Mouse (Mus musculus) megakaryocyte, embryonic 14.5 days (primary cell): ENCODE data around the gene Tbkbp1. TPM values are rescaled to one million over a fixed set of nuclear protein-coding genes. Genes with fewer than 3 reads are reported as not detected.
A peak's percentile ranks its signal among the peaks of the same experiment; 100 is the strongest.

Experiments used
- H3K27me3 ChIP-seq: replicated peaks from 2 replicates; pipeline ENCODE3; 2012; ENCODE audit warnings: inconsistent platforms
- H3K36me3 ChIP-seq: replicated peaks from 2 replicates; pipeline ENCODE3; 2012; ENCODE audit warnings: low read length, inconsistent platforms, mixed read lengths
- H3K4me1 ChIP-seq: 2 replicates; pipeline ENCODE4 v1.6.1; 2012; ENCODE audit warnings: inconsistent platforms
- H3K4me3 ChIP-seq: replicated peaks from 2 replicates; pipeline ENCODE3; 2012; ENCODE audit warnings: moderate library complexity, mild to moderate bottlenecking, inconsistent platforms
- H3K9me3 ChIP-seq: 2 replicates; pipeline ENCODE4 v1.6.1; 2012; ENCODE audit warnings: inconsistent platforms
- FLI1 ChIP-seq: IDR thresholded peaks from 2 replicates; pipeline ENCODE4 v1.6.1; 2012; ENCODE audit warnings: low read length, inconsistent platforms, mixed read lengths
- GATA1 ChIP-seq: IDR thresholded peaks from 3 replicates; pipeline ENCODE4 v1.6.1; 2012; ENCODE audit warnings: mixed read lengths, low read length, inconsistent platforms, borderline replicate concordance
- polyA plus RNA-seq: library from polyadenylated mRNA; stranded (reverse); fragments of >175 nt; gene quantifications from 2 replicates; pipeline ENCODE4 v1.2.3, GENCODE M21; 2012; ENCODE audit warnings: low replicate concordance; ENCODE audit not compliant: insufficient read depth

Tbkbp1 gene
- polyA plus RNA-seq, 1 experiment = 99.9 TPM

DNA sequence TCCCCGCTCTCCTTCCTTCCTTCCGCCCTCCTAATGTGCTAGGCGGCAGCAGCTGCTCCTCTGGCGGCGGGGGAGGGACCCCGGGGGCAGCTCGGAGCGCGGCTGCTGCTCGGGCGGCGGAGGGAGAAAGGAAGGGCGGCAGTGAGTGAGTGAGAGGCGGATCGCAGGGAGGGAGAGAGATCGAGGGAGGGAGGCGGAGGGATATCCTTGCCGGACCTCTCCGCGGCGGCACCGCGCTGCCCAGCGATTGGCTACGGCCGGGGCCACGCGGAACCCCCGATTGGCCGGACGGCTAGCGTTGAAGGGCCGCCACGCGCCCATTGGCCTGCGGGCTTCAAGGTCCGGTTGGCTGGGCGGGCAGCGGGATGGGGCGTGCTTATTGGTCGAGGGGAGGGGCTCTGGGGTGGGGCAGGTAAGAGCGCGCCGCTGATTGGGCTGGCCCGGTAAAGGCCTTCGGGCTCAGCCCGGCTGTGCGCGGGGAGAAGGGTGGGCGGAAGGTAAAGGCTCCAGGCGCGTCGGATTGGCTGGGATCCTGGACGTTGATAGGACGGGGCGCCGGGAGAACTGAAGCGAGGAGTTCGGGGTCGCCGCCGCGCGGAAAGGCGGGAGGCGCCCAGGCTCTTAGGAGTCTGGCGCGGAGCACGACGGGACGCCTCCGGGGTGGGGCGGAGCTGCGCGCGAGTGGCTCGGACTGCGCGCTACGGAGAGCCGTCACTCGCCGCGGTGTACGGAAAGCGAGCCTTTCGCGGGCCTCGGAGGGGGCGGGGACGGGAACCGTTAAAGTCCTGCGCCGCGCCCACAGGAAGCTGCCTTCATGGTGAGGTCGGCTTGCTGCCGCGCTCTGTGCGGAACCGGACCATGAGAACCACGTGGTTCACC, 36.7 kb upstream of the Tbkbp1 start, which contains the start of gene Kpnb1:
Gene Kpnb1 (minus strand): TSS at position 118 of the 879 bp plus-strand sequence.
- Histone ChIP-seq H3K27me3 (no peaks in the 10 kb centered on the region), H3K9me3 (no peaks in the 10 kb centered on the region), H3K36me3 (peaks cover 38% of the 10 kb centered on the region), H3K4me3 (peak within 1 kb of the TSS; percentile 98), H3K4me1 (peaks cover 69% of the 10 kb centered on the region)
- TF ChIP-seq GATA1 (no peak), FLI1 (no peak)

DNA sequence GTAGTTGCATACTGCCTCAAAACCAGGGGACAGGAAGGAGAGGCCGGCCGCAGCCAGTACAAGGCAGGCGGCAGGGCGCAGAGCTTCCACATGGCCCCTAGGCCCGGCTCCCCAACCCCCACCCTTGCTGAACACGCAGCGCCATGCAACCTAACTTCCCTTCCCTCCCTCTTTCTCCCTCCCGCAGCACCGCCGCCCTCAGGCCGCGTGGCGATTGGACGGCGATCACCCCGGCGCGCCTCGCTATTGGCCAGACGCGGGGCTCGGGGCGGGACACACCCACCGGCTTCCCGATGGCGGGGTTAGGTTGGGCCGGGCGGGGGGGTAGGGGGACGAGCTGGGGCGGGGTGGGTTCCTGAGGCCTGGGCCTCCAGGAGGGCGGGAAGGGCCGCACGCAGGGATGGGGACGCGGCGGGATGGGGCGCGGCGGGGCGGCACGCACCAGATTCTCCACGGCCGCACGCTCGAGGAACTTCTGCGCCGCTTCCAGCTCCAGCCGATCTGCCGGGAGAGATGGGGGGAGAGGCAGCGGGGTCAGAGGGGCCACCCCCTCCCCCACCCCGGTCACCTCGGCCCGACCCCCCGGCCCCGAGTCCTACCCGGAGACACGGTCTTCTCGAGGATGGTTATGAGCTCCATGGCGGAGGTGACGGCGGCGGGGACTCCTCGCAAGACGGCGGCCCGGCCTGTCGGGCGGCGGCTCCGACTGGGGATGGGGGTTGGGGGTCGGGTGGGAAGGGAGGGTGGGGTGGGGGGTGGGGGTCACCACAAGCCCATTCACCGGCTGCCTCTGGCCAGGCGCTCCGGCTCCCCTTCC, 35.9 kb upstream of the Tbkbp1 start:
- no peaks in the 10 kb centered on the region for H3K9me3 ChIP-seq
- peaks cover 72% of the 10 kb centered on the region for H3K4me1 ChIP-seq
- peak overlapping the region; percentile 98 for H3K4me3 ChIP-seq
- no peaks in the 10 kb centered on the region for H3K27me3 ChIP-seq
- TF ChIP-seq FLI1 (no peak), GATA1 (no peak)
- peaks cover 47% of the 10 kb centered on the region for H3K36me3 ChIP-seq

DNA sequence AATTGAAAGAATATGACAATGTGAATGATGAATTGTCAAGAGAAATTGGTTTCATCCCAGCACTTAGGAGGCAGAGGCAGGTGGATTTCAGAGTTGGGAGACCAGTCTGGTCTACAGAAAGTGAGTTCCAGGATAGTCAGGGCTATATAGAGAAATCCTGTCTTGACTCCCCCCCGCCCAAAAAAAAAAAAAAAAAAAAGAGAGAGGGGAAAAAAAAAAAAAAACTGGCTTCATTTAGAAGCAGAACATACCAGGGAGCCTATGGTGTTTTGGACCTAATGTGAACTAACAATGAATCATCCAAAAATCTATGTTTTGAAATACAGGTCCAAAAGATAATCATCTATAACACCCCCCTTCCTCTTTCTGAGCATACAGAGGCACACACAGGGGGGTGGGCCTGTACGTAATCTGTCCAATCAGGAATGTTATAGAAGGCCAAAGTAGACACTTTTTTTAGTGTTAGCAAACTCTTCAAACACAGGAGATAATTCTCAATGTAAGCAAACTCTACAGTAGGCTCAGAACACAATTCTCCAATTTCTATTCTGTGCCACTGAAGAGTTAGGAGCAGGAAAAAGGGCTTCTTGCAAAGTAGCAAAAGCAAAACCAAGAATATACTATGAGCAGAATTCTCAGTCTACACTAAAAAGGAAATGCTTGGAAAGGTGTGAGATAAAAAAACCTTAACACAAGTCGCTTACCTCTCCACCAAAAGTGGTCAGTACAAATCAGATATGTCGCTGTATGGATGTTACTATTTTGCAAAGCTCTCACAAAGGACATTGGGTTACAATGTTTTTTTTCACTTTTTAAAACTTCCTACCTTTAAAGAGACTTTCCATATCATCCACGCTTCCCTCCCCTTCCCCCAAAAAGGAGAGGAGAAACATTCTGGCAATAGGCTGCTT, 34.7 kb upstream of the Tbkbp1 start:
- Histone ChIP-seq H3K4me1 (peaks cover 72% of the 10 kb centered on the region), H3K9me3 (no peaks in the 10 kb centered on the region), H3K27me3 (no peaks in the 10 kb centered on the region), H3K4me3 (peak overlapping the region; percentile 98), H3K36me3 (peaks cover 55% of the 10 kb centered on the region)
- no peak for TF ChIP-seq FLI1
- TF ChIP-seq GATA1 = no peak

GRCm38 (mm10) chr11:97184875-97185274, 33.6 kb upstream of the Tbkbp1 start:
- Histone ChIP-seq H3K9me3 (no peaks in the 10 kb centered on the region), H3K4me1 (peaks cover 75% of the 10 kb centered on the region), H3K4me3 (no peak overlapping the region), H3K27me3 (no peaks in the 10 kb centered on the region), H3K36me3 (peaks cover 65% of the 10 kb centered on the region)
- TF ChIP-seq GATA1 (no peak), FLI1 (no peak)

DNA sequence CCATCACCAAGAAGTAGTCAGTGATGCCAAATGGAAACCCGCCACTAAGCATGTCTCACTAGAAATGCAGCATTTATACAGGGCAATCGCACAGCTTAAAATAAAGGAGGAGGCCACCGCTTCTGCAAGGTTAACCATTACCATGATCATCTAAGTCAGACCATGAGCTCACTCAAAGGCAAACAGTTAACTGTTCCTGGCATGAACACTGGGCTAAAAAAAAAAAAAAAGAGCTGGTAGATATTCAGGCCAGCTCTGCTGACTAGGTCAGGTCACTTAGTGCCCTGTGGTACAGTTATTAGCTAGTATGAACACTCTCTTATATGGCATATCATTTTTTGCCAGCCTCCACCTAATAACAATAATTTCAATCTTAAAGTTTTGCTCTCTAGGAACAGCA, 31.2 kb upstream of the Tbkbp1 start:
- Histone ChIP-seq H3K9me3 (no peaks in the 10 kb centered on the region), H3K36me3 (peaks cover 90% of the 10 kb centered on the region), H3K4me3 (no peak overlapping the region), H3K4me1 (peaks cover 80% of the 10 kb centered on the region), H3K27me3 (no peaks in the 10 kb centered on the region)
- no peak for TF ChIP-seq FLI1
- TF ChIP-seq GATA1 = no peak

GRCm38 (mm10) chr11:97181061-97181460, 29.8 kb upstream of the Tbkbp1 start:
- H3K36me3 ChIP-seq = peaks cover 98% of the 10 kb centered on the region
- H3K9me3 ChIP-seq = no peaks in the 10 kb centered on the region
- H3K27me3 ChIP-seq = no peaks in the 10 kb centered on the region
- peaks cover 71% of the 10 kb centered on the region for H3K4me1 ChIP-seq
- TF ChIP-seq GATA1 (no peak), FLI1 (no peak)
- H3K4me3 ChIP-seq = no peak overlapping the region

GRCm38 (mm10) chr11:97178198-97178597, 26.9 kb upstream of the Tbkbp1 start:
- H3K36me3 ChIP-seq = peaks cover 99% of the 10 kb centered on the region
- H3K9me3 ChIP-seq = no peaks in the 10 kb centered on the region
- H3K27me3 ChIP-seq = no peaks in the 10 kb centered on the region
- H3K4me1 ChIP-seq = peaks cover 52% of the 10 kb centered on the region
- TF ChIP-seq FLI1 = no peak
- no peak for TF ChIP-seq GATA1
- no peak overlapping the region for H3K4me3 ChIP-seq

DNA sequence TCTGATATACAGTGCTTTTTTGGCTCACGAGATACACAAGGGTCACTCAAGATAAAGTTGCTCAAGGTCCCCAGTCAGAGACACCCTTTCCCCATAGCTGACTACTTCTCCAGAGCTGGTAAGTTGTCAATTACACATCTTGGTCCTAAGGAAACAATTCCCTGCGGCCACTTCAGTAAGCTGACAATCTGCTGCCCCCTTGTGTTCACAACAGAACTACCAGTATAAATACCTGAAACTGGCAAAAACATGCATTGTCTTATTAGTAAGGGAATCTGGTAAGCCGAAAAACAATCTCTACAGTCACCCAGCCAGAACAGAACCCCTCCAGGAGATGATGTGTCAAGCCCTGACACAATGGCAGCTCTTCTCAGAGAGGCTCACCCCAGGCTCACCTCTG, 25.6 kb upstream of the Tbkbp1 start:
- no peak for TF ChIP-seq GATA1
- TF ChIP-seq FLI1 = no peak
- peaks cover 39% of the 10 kb centered on the region for H3K4me1 ChIP-seq
- H3K4me3 ChIP-seq = no peak overlapping the region
- H3K27me3 ChIP-seq = no peaks in the 10 kb centered on the region
- no peaks in the 10 kb centered on the region for H3K9me3 ChIP-seq
- H3K36me3 ChIP-seq = peaks cover 99% of the 10 kb centered on the region

- no peaks in the 10 kb centered on the region for H3K27me3 ChIP-seq
- H3K4me1 ChIP-seq = peaks cover 28% of the 10 kb centered on the region
- TF ChIP-seq FLI1 (no peak), GATA1 (no peak)
- H3K4me3 ChIP-seq = no peak overlapping the region
- no peaks in the 10 kb centered on the region for H3K9me3 ChIP-seq
- H3K36me3 ChIP-seq = peaks cover 99% of the 10 kb centered on the region
These were observed 24.2 kb upstream of the Tbkbp1 start for GRCm38 (mm10) chr11:97175499-97175898.
